Mouse (Mus musculus) intestine, embryonic 15.5 days (tissue): Measurements from ENCODE around the gene Wnt7b. TPM values are rescaled to one million over a fixed set of nuclear protein-coding genes. Genes with fewer than 3 reads are reported as not detected.

ENCODE experiments used
- polyA plus RNA-seq: library from polyadenylated mRNA; unstranded; fragments of >200 nt; fragmentation: Nextera tagmentation; extraction: Ambion mirVana; gene quantifications from 2 replicates; pipeline ENCODE4 v1.2.1, GENCODE M21; 2015

Gene Wnt7b
- polyA plus RNA-seq, 1 experiment from 2014 or later: 1.5 TPM

Other genes with a start within 250 kb of the Wnt7b start
- gene Atxn10, start 246.2 kb downstream of the Wnt7b start, polyA plus RNA-seq: 211 and 212 TPM in 2 replicates
- gene 7530416G11Rik, start 79.2 kb downstream of the Wnt7b start, polyA plus RNA-seq: not detected in 2 replicates
- 18.2 and 19.5 TPM in 2 replicates for gene Ppara, start 152.5 kb upstream of the Wnt7b start, polyA plus RNA-seq
- gene Cdpf1, start 229.2 kb upstream of the Wnt7b start, polyA plus RNA-seq: 48.8 and 59.4 TPM in 2 replicates
- 0.20 and 0.24 TPM in 2 replicates for gene Pkdrej, start 239.3 kb upstream of the Wnt7b start, polyA plus RNA-seq
- 8.5 and 10.0 TPM in 2 replicates for gene Ttc38, start 249.8 kb upstream of the Wnt7b start, polyA plus RNA-seq